Mouse (Mus musculus) kidney, postnatal 14 days (tissue): Measurements from ENCODE around the gene Ano7.
"Not testable (repeated sequence)": the region's sequence is repeated elsewhere in the genome, so short reads cannot be mapped to it uniquely, and the experiment has no call there.

Source experiments
- DNase-seq: peaks from one replicate; pipeline ENCODE4 v3.0.0; 2022; ENCODE audit warnings: mixed read lengths

The Ano7 gene

GRCm38 (mm10) chr1:93450118-93450517 lies 76.4 kb downstream of the Ano7 start:
- DNase-seq = not testable (repeated sequence)

GRCm38 (mm10) chr1:93453721-93454255 lies 80.1 kb downstream of the Ano7 start:
- DNase-seq = no peak
